Mouse (Mus musculus): ENCODE data around the gene Tlr7. TPM values are rescaled to one million over a fixed set of nuclear protein-coding genes. Genes with fewer than 3 reads are reported as not detected.

The Tlr7 gene
- total RNA-seq, 1 experiment: 0.09 TPM

DNA sequence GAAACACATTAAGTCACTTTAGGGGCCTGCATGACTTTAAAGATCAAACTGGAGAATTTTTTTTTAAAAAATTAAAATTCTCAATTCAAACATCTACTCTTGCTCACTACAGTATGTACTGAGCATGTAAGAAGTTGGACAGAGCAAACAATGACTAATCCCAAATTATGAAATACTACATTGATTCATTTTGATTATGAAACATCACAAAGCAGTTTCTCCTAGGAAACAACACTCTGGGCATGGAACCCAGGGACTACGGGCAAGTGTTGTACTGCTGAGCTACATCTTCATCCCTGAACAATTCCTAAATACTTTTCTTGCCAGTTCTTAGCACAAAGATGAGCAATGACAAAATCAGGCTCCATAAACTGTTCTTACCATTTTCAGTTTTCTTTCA lies 738 bp downstream of the Tlr7 start:
- in situ Hi-C loops (cut with MboI; ENCODE audit: low sequenced_read_pairs in 2 of 2, unreplicated experiment in 2 of 2): no loop called here
- H3K4me3 ChIP-seq (ENCODE audit: insufficient read depth in 1 of 2, low read depth in 1 of 2, low read length in 2 of 2, poor library complexity in 1 of 2, severe bottlenecking in 1 of 2): no peak overlapping the region
- H3K27ac ChIP-seq (ENCODE audit: insufficient read depth, low read depth, low read length, poor library complexity, severe bottlenecking): no peak overlapping the region
- no peak overlapping the region for H3K9ac ChIP-seq (ENCODE audit: insufficient read depth, low read depth, low read length, poor library complexity, severe bottlenecking)
- no peaks in the 10 kb centered on the region for H3K4me1 ChIP-seq (ENCODE audit: control insufficient read depth in 2 of 2, insufficient read depth in 2 of 2, low read length in 2 of 2, poor library complexity in 1 of 2)
- no peaks in the 10 kb centered on the region for H3K9me3 ChIP-seq (ENCODE audit: control insufficient read depth, insufficient read depth, low read depth, low read length)
- TF ChIP-seq CHD2 (IDR thresholded peaks at IDR 0.05; ENCODE audit: low read depth, low read length): no peak
- no peak for DNase-seq (ENCODE audit: low read depth, low spot score)
- H3K36me3 ChIP-seq (ENCODE audit: control insufficient read depth, insufficient read depth, low read length, poor library complexity, severe bottlenecking): no peaks in the 10 kb centered on the region

DNA sequence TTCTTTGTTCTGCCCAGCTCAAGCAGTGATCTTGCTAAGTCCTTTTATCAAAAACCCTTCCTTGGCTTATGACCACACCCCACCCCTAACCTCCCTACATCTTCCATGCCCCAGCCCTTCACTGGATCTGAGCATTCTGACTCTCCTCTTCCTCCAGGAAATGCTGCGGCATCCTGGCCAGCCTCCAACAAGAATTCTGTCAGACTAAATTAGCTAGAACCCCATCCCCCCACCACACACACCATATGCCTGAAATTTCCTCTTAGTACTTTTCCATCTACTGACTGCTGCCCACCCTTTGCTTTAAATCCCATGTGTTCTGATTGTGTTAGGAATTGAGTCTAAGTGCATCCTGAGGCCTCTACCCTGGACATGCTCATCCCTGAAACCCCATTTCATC lies 1.3 kb downstream of the Tlr7 start:
- H3K9me3 ChIP-seq (ENCODE audit: control insufficient read depth, insufficient read depth, low read depth, low read length): no peaks in the 10 kb centered on the region
- in situ Hi-C loops (cut with MboI; ENCODE audit: low sequenced_read_pairs in 2 of 2, unreplicated experiment in 2 of 2): no loop called here
- no peak overlapping the region for H3K9ac ChIP-seq (ENCODE audit: insufficient read depth, low read depth, low read length, poor library complexity, severe bottlenecking)
- no peaks in the 10 kb centered on the region for H3K4me1 ChIP-seq (ENCODE audit: control insufficient read depth in 2 of 2, insufficient read depth in 2 of 2, low read length in 2 of 2, poor library complexity in 1 of 2)
- TF ChIP-seq MAFK (IDR thresholded peaks at IDR 0.05; ENCODE audit: insufficient read depth, low read depth, low read length): no peak
- TF ChIP-seq ZNF384 (IDR thresholded peaks at IDR 0.05; ENCODE audit: low read depth, low read length): no peak
- TF ChIP-seq ZC3H11A (IDR thresholded peaks at IDR 0.05; ENCODE audit: borderline replicate concordance, low read depth, low read length): no peak
- TF ChIP-seq CHD2 (IDR thresholded peaks at IDR 0.05; ENCODE audit: low read depth, low read length): no peak
- TF ChIP-seq HCFC1 (IDR thresholded peaks at IDR 0.05; ENCODE audit: borderline replicate concordance, insufficient read depth, low read length): no peak
- no peak overlapping the region for H3K27ac ChIP-seq (ENCODE audit: insufficient read depth, low read depth, low read length, poor library complexity, severe bottlenecking)
- no peaks in the 10 kb centered on the region for H3K36me3 ChIP-seq (ENCODE audit: control insufficient read depth, insufficient read depth, low read length, poor library complexity, severe bottlenecking)
- no peak overlapping the region for H3K4me3 ChIP-seq (ENCODE audit: insufficient read depth in 1 of 2, low read depth in 1 of 2, low read length in 2 of 2, poor library complexity in 1 of 2, severe bottlenecking in 1 of 2)
- no peak for DNase-seq (ENCODE audit: low read depth, low spot score)

DNA sequence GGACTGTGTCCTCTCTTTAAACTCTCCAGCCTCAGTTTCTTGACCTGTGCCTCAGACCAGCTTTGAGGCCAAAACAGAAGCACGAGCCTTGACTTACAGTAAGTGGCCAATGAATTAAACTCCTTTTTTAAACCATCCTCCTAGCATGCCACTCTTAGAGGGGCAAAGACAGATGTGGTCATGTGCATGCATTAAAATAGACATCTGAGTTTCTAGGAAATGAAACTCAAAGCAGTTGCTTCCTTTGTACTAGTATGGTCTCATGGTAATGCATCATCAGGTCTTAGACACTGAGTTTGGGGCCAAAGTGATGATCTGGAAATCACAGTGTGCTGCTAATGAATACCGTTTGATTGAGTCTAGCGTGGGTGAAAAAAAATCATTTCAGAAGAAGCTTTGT lies 1.8 kb downstream of the Tlr7 start:
- no peak overlapping the region for H3K9ac ChIP-seq (ENCODE audit: insufficient read depth, low read depth, low read length, poor library complexity, severe bottlenecking)
- no peak overlapping the region for H3K4me3 ChIP-seq (ENCODE audit: insufficient read depth in 1 of 2, low read depth in 1 of 2, low read length in 2 of 2, poor library complexity in 1 of 2, severe bottlenecking in 1 of 2)
- in situ Hi-C loops (cut with MboI; ENCODE audit: low sequenced_read_pairs in 2 of 2, unreplicated experiment in 2 of 2): no loop called here
- no peaks in the 10 kb centered on the region for H3K36me3 ChIP-seq (ENCODE audit: control insufficient read depth, insufficient read depth, low read length, poor library complexity, severe bottlenecking)
- H3K4me1 ChIP-seq (ENCODE audit: control insufficient read depth in 2 of 2, insufficient read depth in 2 of 2, low read length in 2 of 2, poor library complexity in 1 of 2): no peaks in the 10 kb centered on the region
- TF ChIP-seq ZNF384 (IDR thresholded peaks at IDR 0.05; ENCODE audit: low read depth, low read length): no peak
- no peak for TF ChIP-seq ZC3H11A (IDR thresholded peaks at IDR 0.05; ENCODE audit: borderline replicate concordance, low read depth, low read length)
- TF ChIP-seq HCFC1 (IDR thresholded peaks at IDR 0.05; ENCODE audit: borderline replicate concordance, insufficient read depth, low read length): no peak
- TF ChIP-seq MAFK (IDR thresholded peaks at IDR 0.05; ENCODE audit: insufficient read depth, low read depth, low read length): no peak
- TF ChIP-seq CHD2 (IDR thresholded peaks at IDR 0.05; ENCODE audit: low read depth, low read length): no peak
- H3K27ac ChIP-seq (ENCODE audit: insufficient read depth, low read depth, low read length, poor library complexity, severe bottlenecking): no peak overlapping the region
- no peak for DNase-seq (ENCODE audit: low read depth, low spot score)
- no peaks in the 10 kb centered on the region for H3K9me3 ChIP-seq (ENCODE audit: control insufficient read depth, insufficient read depth, low read depth, low read length)

DNA sequence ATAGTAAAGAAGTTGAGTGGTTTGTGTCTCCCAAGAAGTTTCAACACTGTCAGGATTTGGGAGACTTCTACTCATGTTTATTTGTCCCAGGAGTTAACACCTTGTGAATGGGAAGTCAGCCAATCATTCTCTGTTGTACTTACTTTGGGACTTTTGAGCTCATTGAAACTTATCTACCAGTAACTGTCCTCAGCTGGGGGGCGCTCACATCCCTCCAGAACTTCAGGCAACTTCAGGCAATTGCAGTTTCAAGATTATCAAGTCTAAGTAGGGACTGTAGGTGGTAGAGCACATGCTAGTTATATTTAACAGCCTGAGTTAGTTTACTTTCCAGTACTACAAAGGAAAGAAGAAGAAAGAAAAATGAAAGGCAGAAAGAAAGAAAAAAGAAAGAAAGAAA lies 6.6 kb downstream of the Tlr7 start:
- no peak for DNase-seq (ENCODE audit: low read depth, low spot score)
- Histone ChIP-seq H3K27ac (ENCODE audit: insufficient read depth, low read depth, low read length, poor library complexity, severe bottlenecking) (no peak overlapping the region), H3K4me1 (ENCODE audit: control insufficient read depth in 2 of 2, insufficient read depth in 2 of 2, low read length in 2 of 2, poor library complexity in 1 of 2) (no peaks in the 10 kb centered on the region), H3K4me3 (ENCODE audit: insufficient read depth in 1 of 2, low read depth in 1 of 2, low read length in 2 of 2, poor library complexity in 1 of 2, severe bottlenecking in 1 of 2) (no peak overlapping the region), H3K36me3 (ENCODE audit: control insufficient read depth, insufficient read depth, low read length, poor library complexity, severe bottlenecking) (no peaks in the 10 kb centered on the region), H3K9ac (ENCODE audit: insufficient read depth, low read depth, low read length, poor library complexity, severe bottlenecking) (no peak overlapping the region), H3K9me3 (ENCODE audit: control insufficient read depth, insufficient read depth, low read depth, low read length) (no peaks in the 10 kb centered on the region)
- in situ Hi-C loops (cut with MboI; ENCODE audit: low sequenced_read_pairs in 2 of 2, unreplicated experiment in 2 of 2): no loop called here
- TF ChIP-seq ZNF384 (IDR thresholded peaks at IDR 0.05; ENCODE audit: low read depth, low read length) (no peak), HCFC1 (IDR thresholded peaks at IDR 0.05; ENCODE audit: borderline replicate concordance, insufficient read depth, low read length) (no peak), ZC3H11A (IDR thresholded peaks at IDR 0.05; ENCODE audit: borderline replicate concordance, low read depth, low read length) (no peak)

DNA sequence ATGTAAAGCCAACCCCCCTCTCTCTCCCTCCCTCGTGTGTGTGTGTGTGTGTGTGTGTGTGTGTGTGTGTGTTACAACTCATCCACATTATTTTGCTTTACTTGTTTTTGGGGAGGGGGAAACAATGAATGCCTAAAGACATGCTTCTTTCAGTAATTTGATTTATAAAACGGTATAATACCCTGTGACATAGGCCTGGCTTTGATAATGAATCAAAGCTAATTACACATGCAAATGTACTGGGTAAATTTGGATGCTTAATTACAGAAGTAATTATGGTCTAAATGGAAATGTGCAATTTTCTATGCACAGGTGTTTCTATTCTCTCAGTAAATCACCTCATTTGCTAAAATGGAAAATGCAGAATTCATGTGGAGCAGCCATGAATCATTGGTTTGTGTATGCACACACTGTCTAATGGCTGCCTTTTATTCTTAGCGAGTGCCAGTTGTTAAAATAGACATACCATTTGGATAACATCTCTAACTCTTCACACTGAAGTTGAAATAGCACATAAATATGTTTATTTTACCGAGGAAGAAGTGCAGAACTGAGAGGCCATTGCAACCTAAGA lies 9.0 kb downstream of the Tlr7 start:
- Histone ChIP-seq H3K9ac (ENCODE audit: insufficient read depth, low read depth, low read length, poor library complexity, severe bottlenecking) (no peak overlapping the region), H3K4me3 (ENCODE audit: insufficient read depth in 1 of 2, low read depth in 1 of 2, low read length in 2 of 2, poor library complexity in 1 of 2, severe bottlenecking in 1 of 2) (no peak overlapping the region), H3K36me3 (ENCODE audit: control insufficient read depth, insufficient read depth, low read length, poor library complexity, severe bottlenecking) (no peaks in the 10 kb centered on the region), H3K27ac (ENCODE audit: insufficient read depth, low read depth, low read length, poor library complexity, severe bottlenecking) (no peak overlapping the region), H3K9me3 (ENCODE audit: control insufficient read depth, insufficient read depth, low read depth, low read length) (no peaks in the 10 kb centered on the region), H3K4me1 (ENCODE audit: control insufficient read depth in 2 of 2, insufficient read depth in 2 of 2, low read length in 2 of 2, poor library complexity in 1 of 2) (no peaks in the 10 kb centered on the region)
- TF ChIP-seq ZC3H11A (IDR thresholded peaks at IDR 0.05; ENCODE audit: borderline replicate concordance, low read depth, low read length): no peak
- no peak for TF ChIP-seq CHD2 (IDR thresholded peaks at IDR 0.05; ENCODE audit: low read depth, low read length)
- no peak for TF ChIP-seq HCFC1 (IDR thresholded peaks at IDR 0.05; ENCODE audit: borderline replicate concordance, insufficient read depth, low read length)
- TF ChIP-seq MAFK (IDR thresholded peaks at IDR 0.05; ENCODE audit: insufficient read depth, low read depth, low read length): no peak
- no peak for TF ChIP-seq ZNF384 (IDR thresholded peaks at IDR 0.05; ENCODE audit: low read depth, low read length)
- in situ Hi-C loops (cut with MboI; ENCODE audit: low sequenced_read_pairs in 2 of 2, unreplicated experiment in 2 of 2): no loop called here
- no peak for DNase-seq (ENCODE audit: low read depth, low spot score)

All from ES-E14 (cell line).